Mouse (Mus musculus): Measurements from ENCODE around the gene Zfp94.

GRCm38 (mm10) chr7:24363228-24363627 is 46.8 kb upstream of the Zfp94 start:
- TF ChIP-seq CTCF (IDR thresholded peaks at IDR 0.05) (peak; percentile 56), EP300 (IDR thresholded peaks at IDR 0.05) (no peak)

All from lung, postnatal 0 days (tissue).